Mouse (Mus musculus) cerebellum, adult (tissue): ENCODE measurements around the gene Amz2.

Experiments
- ATAC-seq: cut with Nextera tagmentation; 2 replicates; pipeline ENCODE4 v1.9.2; 2017; ENCODE audit warnings: mild to moderate bottlenecking, moderate library complexity, mixed read lengths; ENCODE audit not compliant: insufficient number of reproducible peaks, low FRiP score, low TSS enrichment

Amz2 gene

DNA sequence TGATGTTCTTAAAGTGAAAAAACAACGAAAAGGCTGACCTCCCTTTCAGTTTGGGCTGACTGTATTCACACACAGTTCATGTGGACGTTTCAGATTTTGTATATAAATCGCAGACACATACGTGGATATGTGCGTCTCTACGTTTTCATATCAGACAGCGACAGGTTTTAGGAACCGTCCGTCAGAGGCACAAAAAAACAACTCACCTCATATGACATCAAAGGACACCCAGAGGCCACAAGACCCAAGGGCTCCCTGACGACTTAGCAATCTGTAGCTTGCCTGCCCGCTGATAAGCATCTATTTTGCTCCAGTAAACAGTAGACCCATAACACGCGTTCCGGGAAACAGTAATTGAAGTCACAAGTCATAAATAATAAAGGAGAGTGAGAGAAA is 5.2 kb upstream of the Amz2 start:
- ATAC-seq: no peak

DNA sequence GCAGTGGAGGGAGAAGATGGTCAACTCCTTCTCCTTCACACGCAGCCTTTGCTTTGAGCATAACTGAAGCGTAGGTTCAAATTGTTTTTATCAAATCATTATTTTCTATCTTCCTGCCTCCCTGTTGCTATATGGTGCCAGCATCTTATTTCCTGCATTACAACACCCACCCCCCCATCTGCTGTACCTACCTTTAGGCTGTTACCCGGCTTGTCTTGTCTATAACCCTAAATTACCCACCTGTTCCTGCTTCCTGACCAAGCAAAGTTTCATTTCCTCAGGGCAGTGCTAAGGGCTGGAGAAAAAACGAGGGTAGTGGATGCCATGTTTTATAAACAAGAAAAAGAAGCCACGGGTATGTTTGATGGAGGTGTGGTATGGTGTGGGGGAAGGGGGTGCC is 4.5 kb upstream of the Amz2 start:
- no peak for ATAC-seq

DNA sequence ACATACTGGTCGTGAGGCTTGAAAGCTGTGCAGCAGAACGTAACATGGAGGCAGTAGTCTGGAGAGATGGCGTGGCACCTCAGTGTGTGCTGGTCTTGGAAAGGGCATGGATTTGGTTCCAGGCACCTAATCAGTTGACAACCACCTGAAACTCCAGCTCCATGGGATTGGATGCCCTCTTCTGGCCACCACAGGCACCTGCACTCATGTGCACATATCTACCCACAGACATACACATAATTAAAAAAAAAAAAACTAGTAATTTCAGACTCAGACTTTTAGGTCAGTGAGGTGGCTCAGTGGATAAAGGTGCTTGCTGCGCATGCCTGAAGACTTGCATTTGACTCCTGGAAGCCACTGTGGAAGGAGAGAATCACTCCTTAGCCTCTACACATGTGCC is 3.5 kb upstream of the Amz2 start:
- no peak for ATAC-seq

DNA sequence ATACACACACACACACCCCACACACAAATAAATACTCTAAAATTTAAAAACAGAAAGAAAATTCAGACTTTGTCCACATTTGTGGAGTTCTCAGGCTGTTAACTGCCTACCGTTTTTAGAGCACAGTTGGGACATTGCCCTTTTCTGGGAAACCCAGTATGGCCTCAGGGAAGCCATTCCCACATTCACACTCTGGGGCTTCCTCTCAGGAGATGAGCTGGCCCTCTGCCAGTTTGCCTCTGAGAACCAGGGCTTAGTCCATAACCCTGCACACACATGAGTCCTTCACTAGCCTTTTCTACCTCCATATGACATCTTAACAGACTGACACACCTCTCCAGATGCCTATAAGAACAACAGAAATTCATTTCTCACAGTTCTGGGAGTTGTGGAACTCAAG is 2.5 kb upstream of the Amz2 start:
- no peak for ATAC-seq

DNA sequence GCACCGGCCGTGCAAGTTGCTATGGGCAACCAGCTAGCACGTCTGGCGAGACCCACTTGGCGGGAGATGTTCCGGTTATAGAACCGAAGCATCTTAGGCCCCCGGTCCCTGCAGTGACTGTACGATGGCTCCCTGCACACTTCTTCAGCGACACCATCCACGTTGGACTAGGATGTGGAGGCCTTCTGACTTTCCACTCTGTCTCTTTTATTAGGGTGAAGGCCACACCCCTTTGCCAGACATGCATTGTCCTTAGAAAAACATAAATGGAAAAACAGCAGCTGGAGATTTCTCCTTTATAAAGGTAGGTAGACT is 483 bp downstream of the Amz2 start:
- no peak for ATAC-seq

DNA sequence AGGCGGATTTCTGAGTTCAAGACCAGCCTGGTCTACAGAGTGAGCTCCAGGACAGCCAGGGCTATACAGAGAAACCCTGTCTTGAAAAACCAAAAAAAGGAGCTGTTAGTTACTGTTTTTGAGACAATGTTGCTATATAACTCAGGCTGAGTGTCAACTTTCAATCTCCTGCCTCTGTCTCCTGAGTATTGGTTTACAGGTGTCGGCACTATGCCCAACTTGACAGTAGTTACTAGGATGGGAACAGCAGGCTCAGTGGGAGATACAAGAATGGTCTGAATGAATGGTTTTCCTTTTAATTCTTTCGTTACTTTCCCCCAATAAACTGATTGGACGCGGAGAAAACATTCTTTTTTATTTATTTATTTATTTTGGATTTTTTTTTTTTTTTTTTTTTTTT is 1.6 kb downstream of the Amz2 start:
- ATAC-seq: no peak

DNA sequence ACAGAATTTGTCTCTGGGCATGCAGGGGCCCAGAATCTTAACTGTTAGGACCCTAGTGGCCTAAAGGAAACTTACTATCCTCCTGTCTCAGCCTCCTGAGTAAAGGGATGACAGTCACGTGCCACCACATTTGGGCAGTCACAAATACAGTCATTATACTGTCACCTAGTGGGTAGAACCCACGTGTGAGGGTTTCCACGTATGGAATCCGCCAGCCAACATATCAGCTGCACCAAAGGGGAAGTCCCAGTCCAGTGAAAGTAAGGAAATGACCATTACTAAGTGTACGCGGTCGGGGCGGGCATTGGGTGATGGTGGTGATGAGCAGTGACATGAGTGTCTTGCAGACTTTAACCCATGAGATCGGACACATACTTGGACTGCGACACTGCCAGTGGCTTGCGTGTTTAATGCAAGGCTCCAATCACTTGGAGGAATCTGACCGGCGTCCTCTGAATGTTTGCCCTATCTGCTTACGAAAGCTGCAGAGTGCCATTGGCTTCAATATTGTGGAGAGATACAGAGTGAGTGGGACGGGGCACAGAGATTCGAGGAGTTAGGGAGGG is 8.6 kb downstream of the Amz2 start:
- ATAC-seq: no peak

DNA sequence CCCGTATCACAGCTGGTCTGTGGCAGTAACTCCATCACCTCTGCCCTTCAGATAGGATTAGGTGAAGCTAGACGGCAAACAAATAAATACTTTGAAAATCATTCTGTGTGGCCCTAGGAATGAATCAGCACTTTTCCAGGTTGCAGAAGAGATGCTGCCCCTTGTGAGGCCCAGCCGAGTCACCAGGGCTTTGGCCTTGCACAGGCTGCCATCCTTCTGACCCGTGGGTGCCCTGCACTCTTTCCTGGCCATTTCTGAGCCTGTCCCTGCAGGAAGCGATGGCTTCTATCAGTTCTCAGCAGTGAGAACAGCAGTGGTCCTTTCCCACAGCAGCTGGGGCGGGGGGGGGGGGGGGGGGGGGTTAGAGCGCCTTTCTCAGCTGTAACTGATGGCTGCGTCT is 11.1 kb downstream of the Amz2 start:
- ATAC-seq: no peak

DNA sequence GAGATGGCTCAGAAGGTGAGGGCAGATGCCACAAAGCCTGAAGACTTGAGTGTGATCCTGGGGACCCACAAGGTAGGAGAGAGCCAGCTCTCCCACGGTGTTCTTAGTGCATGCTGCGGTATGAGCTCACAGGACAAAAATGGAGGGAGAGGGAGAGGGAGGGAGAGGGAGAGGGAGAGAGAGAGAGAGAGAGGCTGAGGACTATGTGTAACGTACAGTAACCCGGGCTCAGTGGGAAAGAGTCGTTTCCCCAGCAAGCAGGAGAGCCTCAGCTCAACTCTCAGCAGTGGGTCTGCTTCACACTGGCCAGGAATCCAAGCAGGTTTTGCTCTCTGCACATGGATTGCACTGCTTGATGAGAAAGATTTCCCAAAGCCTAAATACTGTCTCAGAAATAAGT is 13.5 kb downstream of the Amz2 start:
- no peak for ATAC-seq

DNA sequence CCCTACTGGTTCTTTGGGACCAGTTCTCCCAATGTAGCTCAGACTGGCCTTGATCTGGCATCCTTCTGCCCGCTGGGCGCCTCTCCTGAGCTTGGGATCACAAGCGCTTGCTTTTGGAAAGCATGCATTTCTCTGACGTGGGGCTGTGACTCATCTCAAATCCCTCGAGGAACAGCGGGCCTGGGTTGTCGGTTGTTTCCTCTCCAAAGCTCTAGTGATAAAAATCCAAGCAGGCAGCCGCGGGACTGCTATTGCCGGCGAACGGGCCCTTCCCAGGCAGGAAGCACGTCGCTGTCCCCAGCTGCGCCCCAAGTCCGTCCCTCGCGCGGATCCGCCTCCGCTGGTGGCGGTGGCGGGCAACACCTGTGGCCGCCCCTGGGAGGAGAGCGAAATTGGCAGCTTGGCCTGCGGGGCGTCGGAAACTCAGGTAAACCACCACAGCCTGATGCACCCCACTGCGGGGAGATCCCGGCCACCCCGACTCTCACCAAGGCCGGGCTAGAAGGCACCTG is 14.1 kb downstream of the Amz2 start:
- peak; percentile 45; the same call in 1 of the 2 replicates for ATAC-seq

DNA sequence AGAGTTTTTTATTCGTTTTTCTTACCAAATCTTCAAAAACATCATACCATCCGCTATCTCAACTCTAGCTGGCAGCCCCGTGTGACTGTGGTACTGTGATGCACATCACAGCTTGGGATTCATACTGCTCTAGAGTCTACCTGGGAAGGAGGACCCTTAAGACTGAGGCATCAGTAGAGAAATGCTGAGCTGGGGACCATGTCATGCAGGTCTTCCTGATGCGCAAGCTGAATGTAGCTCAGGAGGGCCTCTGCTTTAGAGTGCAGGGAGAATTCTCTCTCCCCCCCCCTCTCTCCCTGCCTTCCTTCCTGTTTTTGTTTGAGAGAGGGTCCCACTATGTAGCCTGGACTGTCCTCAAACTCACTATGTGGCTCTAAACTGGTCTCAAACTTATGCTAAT is 14.9 kb downstream of the Amz2 start:
- ATAC-seq: no peak

DNA sequence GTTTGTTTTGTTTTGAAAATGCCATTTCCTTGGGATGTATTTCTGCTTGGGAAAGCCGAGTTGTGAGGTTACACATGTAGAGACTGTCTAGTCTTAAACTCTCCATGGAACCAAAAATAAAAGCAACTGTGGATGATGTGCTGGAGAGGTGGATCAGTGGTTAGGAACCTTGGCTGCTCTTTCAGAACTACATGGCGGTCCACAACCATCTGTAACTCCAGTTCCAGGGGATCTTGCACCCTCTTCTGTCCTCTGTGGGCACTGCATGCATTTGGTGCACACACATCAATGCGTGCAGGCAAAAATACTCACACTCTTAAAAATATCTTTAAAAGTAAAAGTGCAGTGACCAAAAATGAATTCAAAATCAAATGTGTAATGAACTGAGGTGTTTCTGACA is 15.4 kb downstream of the Amz2 start:
- no peak for ATAC-seq

DNA sequence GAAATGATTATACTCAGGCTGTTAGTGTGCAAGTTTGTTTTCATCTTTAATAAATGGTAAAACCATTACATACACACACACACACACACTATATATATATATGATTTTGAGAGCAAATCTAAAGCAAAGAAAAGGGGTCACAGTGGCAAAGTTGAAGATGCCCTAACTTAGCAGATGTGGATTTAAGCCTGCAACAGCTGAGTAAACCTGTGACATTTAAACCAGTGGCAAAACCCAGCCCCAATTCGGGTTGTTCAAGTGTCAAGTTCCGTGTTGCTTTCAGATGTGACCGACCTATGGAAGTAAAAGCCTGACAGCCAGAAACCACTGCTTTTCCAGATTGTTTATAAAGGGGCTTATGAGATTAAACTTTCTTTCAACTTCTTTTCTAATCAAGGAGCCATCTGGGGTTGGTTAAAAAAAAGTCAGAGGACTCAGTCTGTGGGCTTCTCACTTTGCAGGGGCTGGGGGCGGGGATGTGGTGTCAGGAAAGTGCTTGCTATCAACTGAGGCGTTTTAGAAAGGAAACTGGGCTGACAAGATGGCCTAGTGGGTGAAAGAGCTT is 16.5 kb downstream of the Amz2 start:
- ATAC-seq: no peak

DNA sequence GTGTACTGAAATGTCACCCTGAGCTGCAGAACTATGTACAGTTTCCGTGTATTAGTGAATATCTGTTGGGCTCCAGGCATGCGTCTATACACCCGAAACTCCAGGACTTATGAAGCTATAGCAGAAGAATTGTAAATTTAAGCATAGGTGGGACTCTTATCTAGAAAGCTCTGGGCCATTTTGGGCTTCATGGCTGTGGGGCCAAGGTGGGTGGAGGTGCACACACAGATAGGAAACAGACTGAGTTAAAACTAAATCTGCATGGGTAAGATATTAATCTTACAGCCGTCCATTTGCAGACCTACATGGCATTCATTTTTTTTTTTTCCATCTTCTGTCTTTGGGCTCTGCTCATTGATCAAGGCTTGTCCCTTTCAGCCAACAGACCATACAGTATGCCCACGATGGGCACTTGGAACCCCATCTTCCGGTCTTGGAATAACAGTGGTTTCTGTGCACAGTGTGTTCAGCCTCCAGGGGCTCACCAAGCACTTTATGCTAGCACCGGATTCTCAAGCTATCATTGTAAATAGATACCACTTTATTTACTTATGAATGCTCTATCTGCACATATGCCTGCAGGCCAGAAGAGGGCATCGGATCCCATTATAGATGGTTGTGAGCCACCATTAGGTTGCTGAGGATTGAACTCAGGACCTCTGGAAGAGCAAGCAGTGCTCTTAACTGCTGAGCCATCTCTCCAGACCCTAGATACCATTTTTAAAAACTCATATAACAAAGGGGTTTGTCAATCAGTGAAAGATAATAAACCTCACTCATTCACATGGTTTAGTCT is 17.9 kb downstream of the Amz2 start:
- no peak for ATAC-seq

DNA sequence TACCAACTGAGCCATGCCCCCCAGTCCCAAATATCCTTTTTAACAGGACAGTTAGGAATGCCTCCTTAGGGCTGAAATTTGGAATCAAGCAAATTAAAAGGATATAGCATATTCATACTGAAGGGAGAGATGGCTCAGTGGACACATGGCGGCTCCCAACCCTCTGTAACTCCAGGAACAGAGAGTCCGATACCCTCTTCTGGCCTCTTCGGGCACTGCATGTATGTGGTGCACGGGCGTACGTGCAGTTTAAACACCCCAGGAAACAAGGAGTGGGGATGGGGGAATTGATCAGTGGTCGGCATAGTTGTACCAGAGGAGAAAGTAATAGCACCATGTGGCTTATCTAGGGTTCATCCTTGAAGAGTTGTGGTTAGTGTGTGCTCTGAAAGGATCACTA is 18.9 kb downstream of the Amz2 start:
- no peak for ATAC-seq

DNA sequence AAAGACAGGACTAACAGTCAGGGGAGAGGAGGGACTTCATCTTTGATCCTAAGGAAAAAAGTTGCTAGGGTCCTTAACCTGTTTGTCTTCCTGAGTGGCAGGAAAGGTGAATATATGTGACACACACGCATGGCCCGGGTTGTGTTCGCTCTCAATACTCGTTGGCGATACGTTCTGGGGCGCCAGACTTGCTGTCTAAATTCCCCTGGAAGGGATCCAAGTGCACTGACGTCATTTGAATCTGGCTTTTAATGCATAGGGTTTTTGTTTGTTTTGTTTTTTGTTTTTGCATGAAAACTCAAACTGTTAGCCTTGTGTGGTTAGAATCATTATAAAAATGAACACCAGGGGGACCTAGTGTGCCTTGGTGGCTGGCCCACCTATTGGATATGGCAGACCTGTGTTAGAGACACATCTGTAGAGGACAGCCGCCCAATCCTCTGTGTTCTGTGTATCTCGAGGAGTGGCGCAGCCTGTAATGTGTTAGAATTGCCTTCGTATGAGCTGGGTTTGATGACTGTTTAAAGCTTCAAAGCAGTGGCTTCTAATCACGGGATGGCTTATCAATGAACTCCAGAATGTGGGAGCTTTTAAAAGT is 19.8 kb downstream of the Amz2 start:
- ATAC-seq: 0 out of 2 replicates have a peak, but pooled peaks have one; percentile 40

DNA sequence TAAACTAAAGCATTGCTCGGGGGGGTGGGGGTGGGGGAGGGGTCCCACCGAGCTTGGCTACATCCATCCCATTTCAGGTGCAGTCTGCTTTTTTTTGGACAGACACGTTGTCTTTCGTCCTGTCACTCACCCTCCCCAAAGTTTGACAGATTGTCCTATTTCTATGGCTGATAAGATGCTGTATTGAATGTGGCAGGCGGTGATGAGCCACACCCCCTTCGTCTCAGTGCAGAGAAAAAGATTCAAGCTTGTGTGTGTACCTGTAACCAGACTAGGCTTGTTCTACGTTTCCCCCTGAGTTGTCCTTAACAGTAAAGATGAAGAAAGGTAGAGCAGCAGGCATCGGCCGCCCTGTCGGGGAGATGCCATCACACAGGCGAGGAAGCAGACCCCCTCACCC is 25.4 kb downstream of the Amz2 start:
- no peak for ATAC-seq

DNA sequence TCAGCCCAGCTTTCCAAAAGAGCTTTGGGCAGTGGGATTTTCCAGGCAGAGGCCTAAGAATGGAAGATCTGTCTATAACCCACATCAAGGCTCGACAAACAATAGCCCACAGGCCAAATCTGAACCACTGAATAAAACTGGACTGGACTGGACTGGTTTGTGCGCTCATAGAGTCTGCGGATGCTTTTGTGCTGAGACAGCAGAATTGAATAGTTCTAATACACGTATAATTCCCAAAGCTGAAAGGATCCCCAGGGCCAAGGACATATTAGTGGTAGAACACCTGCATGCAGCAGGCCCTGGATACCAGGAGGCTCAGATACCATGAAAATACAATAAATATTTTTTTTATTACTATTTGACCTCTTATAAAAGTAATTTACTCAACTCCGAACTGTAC is 30.5 kb downstream of the Amz2 start:
- ATAC-seq: no peak

DNA sequence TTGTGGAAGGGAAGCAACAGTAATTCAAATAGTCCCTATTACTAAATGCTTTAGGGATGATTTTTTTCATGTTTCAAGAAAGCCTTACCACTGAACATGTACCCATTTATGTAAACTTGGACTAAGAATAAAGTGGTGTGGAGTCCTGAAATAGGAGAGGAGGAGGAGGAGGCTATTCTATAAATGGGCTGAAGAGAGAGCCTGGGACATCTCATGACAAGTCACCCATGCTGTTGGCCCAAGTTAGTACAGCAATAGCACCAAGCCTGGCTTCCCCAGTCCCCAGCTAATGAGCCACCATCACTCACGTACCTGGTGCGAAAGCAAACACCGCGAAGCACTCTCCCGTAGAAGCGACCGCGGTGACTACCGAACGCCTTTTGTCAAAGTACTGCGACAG is 32.4 kb downstream of the Amz2 start:
- no peak for ATAC-seq

DNA sequence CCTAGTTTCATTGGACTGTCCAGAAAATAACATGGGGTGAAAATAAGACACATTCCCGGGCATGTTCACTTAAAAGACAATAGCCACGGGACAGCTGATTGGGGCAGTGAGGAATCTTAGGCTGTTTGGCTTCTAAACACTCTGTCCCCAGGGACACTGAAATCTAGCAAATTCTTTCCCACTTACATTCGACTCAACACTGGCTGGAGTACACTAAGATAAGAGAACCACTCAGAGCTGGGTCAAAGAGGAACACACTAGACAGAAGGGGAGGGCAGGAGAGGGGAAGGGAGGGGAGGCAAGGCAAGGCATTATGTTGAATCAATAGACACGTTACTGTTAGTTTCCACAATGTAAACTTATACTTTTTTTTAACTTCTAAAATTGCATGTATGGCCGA is 34.8 kb downstream of the Amz2 start:
- ATAC-seq: no peak

DNA sequence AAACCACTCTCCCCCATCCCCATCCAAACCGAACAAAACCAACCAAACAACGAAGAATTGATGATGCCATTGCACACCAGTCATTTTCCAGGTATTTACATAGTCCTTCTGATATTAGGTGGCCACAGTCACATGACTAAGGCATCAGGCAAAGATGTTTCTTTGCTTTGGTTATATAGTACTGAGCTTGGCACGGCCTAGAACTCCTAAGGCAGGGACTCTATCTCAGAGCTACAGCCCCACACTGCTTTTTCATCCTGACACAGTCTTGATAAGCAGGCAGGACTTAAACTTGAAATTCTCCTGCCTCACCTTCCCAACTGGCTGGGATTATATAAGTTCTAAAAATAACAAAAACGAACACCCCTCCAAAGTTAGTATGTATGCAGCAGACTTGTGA is 39.3 kb downstream of the Amz2 start:
- ATAC-seq: no peak

DNA sequence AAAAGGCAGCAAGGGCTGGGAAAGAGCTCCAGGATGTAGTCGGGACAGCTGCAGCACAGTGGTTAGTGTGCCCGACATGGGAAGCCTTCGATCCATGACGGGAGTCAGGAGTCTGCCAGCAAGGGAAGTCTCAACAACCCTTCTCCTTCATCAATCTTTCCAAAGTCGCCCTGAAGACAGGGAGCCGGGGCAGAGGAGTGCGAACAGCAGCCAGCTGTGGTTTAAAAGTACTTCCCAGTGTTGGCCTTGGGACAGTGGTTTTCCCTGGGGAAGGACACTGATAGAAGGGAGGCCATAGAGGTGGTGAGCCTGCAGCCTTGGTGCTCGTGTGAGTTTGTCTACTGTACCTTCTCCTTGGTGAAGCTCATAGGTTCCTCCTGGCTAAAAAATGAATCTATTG is 41.2 kb downstream of the Amz2 start:
- ATAC-seq: no peak
